Mouse (Mus musculus): ENCODE measurements at regions not wholly inside any gene's neighbourhood (a gene's known extent, or its start where the extent isn't known, plus 50 kb on each side); places are given as distances from the start of the nearest gene placed in this dataset.

DNA sequence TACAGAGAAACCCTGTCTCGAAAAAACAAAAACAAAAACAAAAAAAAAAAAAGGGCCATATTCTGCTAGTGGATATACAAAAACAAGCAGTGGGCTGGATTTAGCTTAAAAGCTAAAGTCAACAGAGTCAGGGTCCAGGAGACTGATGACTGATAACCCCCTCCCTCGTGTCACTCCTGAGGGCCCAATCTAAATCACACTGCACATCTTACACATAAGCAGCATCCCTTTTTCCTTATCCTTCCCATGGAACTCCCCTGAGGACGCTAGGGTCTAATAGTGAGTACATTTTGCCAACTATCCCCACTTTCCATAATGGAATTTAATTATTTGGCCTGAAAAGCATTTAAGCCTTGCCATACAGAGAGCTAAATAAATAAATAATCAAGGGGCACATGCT lies 150.3 kb upstream of the Clint1 start:
- H3K27me3 ChIP-seq (ENCODE audit: poor library complexity, severe bottlenecking) = no peaks in the 10 kb centered on the region
- no peaks in the 10 kb centered on the region for H3K36me3 ChIP-seq (replicated peaks)
- H3K4me1 ChIP-seq = peaks cover 8% of the 10 kb centered on the region; the same call in 1 of the 2 replicates
- H3K4me3 ChIP-seq = no peak overlapping the region
- H3K27ac ChIP-seq = no peak overlapping the region
- DNase-seq (ENCODE audit: extremely low spot score, low spot score) = no peak
- WGBS = 79% methylated on average over 3 of the region's 3 CpGs
- no peaks in the 10 kb centered on the region for H3K9me3 ChIP-seq

DNA sequence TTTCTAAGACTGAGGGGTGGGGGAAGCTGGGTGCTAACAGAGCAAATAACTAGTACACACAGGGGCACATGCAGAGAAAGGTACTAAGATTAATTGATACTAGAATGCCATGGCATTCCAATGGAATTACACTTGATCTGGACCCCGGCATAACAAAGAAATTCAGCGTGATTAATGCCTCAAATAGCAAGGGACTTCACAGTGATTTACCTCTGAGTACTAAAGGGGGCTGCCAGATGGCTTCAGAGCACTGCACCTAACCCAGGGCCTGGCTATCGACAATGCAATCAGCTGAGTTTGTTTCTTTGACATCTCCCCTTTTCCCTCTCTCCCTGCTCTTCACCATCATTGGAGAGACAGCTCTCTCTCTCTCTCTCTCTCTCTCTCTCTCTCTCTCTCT lies 148.9 kb upstream of the Clint1 start:
- no peak overlapping the region for H3K27ac ChIP-seq
- no peak for DNase-seq (ENCODE audit: extremely low spot score, low spot score)
- WGBS = 79% methylated on average over 3 of the region's 3 CpGs

DNA sequence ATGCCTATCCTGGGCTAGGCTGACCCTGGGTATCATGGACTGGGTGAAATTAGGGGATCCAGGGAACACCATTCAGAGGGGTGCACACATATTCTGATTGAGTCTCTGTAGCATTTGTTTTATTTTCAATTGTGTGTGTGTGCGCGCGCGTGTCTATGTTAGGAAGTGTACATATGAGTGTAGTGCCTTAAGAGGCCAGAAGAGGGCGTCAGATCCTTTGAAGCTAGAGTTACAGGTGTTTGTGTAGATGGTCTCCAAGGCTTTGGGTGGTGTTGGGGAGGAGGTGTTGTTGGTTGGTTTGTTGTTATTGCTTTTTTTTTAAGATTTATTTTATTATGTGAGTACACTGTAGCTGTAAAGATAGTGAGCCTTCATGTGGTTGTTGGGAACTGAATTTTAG lies 147.4 kb upstream of the Clint1 start:
- Histone ChIP-seq H3K36me3 (replicated peaks) (no peaks in the 10 kb centered on the region), H3K27me3 (ENCODE audit: poor library complexity, severe bottlenecking) (no peaks in the 10 kb centered on the region), H3K4me1 (peaks cover 6% of the 10 kb centered on the region; the same call in 1 of the 2 replicates), H3K4me3 (no peak overlapping the region), H3K9me3 (no peaks in the 10 kb centered on the region), H3K27ac (no peak overlapping the region)
- no peak for DNase-seq (ENCODE audit: extremely low spot score, low spot score)
- 71% methylated on average over 5 of the region's 5 CpGs for WGBS

More for the DNA sequence above, 148.9 kb upstream of the Clint1 start:
- H3K27me3 ChIP-seq (ENCODE audit: poor library complexity, severe bottlenecking) = no peaks in the 10 kb centered on the region
- H3K9me3 ChIP-seq = no peaks in the 10 kb centered on the region
- no peak overlapping the region for H3K4me3 ChIP-seq
- H3K4me1 ChIP-seq = peaks cover 6% of the 10 kb centered on the region; the same call in 1 of the 2 replicates
- H3K36me3 ChIP-seq (replicated peaks) = no peaks in the 10 kb centered on the region

GRCm38 (mm10) chr11:45718630-45719029 lies 133.2 kb upstream of the Clint1 start:
- H3K36me3 ChIP-seq (replicated peaks) = no peaks in the 10 kb centered on the region
- no peak for DNase-seq (ENCODE audit: extremely low spot score, low spot score)
- H3K27ac ChIP-seq = no peak overlapping the region
- 84% methylated on average over 2 of the region's 2 CpGs for WGBS
- H3K4me3 ChIP-seq = no peak overlapping the region
- no peaks in the 10 kb centered on the region for H3K9me3 ChIP-seq
- no peaks in the 10 kb centered on the region for H3K4me1 ChIP-seq
- H3K27me3 ChIP-seq (ENCODE audit: poor library complexity, severe bottlenecking) = no peaks in the 10 kb centered on the region

DNA sequence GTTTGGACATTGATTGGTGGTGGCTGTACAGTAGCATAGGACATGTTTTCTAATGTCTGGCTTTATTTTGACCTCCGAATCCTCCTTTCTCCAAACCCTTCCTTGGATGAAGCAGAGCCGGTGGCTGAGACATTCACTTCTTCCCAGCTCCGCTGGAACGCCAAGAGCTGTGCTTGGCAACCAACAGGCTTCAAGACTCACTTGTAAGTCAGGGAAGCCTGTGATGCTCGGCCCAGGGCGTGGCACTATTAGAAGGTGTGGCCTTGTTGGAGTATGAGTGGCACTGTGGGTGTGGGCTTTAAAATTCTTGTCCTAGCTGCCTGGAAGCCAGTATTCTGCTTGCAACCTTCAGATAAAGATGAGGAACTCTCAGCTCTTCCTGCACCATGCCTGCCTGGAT lies 132.0 kb upstream of the Clint1 start:
- WGBS = 92% methylated on average over 6 of the region's 6 CpGs

GRCm38 (mm10) chr11:45736561-45736960 lies 115.3 kb upstream of the Clint1 start:
- no peaks in the 10 kb centered on the region for H3K36me3 ChIP-seq (replicated peaks)
- H3K9me3 ChIP-seq = no peaks in the 10 kb centered on the region
- no peak overlapping the region for H3K4me3 ChIP-seq
- peaks cover 12% of the 10 kb centered on the region for H3K4me1 ChIP-seq
- H3K27me3 ChIP-seq (ENCODE audit: poor library complexity, severe bottlenecking) = 0 out of 2 replicates have a peak, but pooled peaks cover 4% of the 10 kb centered on the region
- H3K27ac ChIP-seq = no peak overlapping the region
- 54% methylated on average over 3 of the region's 3 CpGs for WGBS
- DNase-seq (ENCODE audit: extremely low spot score, low spot score) = no peak

More for the DNA sequence above, 132.0 kb upstream of the Clint1 start:
- no peaks in the 10 kb centered on the region for H3K27me3 ChIP-seq (ENCODE audit: poor library complexity, severe bottlenecking)
- no peak overlapping the region for H3K27ac ChIP-seq
- DNase-seq (ENCODE audit: extremely low spot score, low spot score) = no peak
- no peaks in the 10 kb centered on the region for H3K9me3 ChIP-seq
- no peaks in the 10 kb centered on the region for H3K4me1 ChIP-seq
- no peaks in the 10 kb centered on the region for H3K36me3 ChIP-seq (replicated peaks)
- H3K4me3 ChIP-seq = no peak overlapping the region

DNA sequence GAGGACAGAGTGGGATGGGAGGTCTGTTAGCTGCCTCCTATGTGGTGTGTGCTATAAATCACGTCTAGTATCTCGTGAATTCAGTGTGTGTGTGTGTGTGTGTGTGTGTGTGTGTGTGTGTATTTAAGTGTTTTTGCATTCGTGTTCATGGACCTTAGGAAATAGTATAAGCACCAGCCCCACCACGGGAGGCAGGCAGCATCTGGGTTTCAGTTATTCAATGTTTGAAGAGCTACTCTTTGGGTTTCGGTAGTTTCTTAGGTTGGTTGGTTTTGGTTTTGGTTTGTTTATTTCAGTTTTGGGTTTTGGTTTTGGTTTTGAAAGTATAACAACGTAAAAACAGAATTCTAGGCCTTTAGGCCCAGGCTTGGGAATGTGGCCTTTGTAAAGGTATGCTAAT lies 113.5 kb upstream of the Clint1 start:
- Histone ChIP-seq H3K27ac (no peak overlapping the region), H3K27me3 (ENCODE audit: poor library complexity, severe bottlenecking) (0 out of 2 replicates have a peak, but pooled peaks cover 4% of the 10 kb centered on the region), H3K4me3 (no peak overlapping the region), H3K9me3 (no peaks in the 10 kb centered on the region), H3K36me3 (replicated peaks) (no peaks in the 10 kb centered on the region), H3K4me1 (peaks cover 12% of the 10 kb centered on the region)
- 84% methylated on average over 6 of the region's 6 CpGs for WGBS
- no peak for DNase-seq (ENCODE audit: extremely low spot score, low spot score)

GRCm38 (mm10) chr11:45745941-45746340 lies 105.9 kb upstream of the Clint1 start:
- no peak for DNase-seq (ENCODE audit: extremely low spot score, low spot score)
- Histone ChIP-seq H3K36me3 (replicated peaks) (no peaks in the 10 kb centered on the region), H3K4me3 (no peak overlapping the region), H3K27ac (no peak overlapping the region), H3K27me3 (ENCODE audit: poor library complexity, severe bottlenecking) (no peaks in the 10 kb centered on the region), H3K4me1 (no peaks in the 10 kb centered on the region), H3K9me3 (peaks cover 5% of the 10 kb centered on the region; the same call in 1 of the 2 replicates)
- WGBS = 97% methylated on average over 2 of the region's 2 CpGs

GRCm38 (mm10) chr11:45750249-45750648 lies 101.6 kb upstream of the Clint1 start:
- Histone ChIP-seq H3K27me3 (ENCODE audit: poor library complexity, severe bottlenecking) (no peaks in the 10 kb centered on the region), H3K36me3 (replicated peaks) (no peaks in the 10 kb centered on the region), H3K4me1 (no peaks in the 10 kb centered on the region), H3K9me3 (no peaks in the 10 kb centered on the region), H3K4me3 (no peak overlapping the region), H3K27ac (no peak overlapping the region)
- no peak for DNase-seq (ENCODE audit: extremely low spot score, low spot score)
- 79% methylated on average over 2 of the region's 2 CpGs for WGBS

DNA sequence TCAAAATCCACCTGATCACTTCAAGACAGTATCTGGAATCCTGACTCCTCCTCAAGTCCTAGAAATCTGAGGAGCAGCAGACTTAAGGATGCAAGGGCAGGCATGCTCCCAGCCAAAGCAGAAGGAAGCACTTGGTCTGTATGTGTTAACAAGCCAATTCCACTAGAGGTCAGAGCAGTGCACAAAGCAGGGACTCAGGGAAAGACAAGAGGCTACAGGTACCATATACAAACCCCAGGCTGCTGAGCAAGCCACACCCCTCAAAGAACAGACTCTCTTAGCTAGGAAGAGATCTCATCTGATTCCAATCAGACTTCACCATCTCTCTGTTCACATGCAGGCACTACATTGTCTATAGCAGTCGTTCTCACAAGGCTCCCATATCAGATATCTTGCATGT lies 99.6 kb upstream of the Clint1 start:
- Histone ChIP-seq H3K4me3 (no peak overlapping the region), H3K4me1 (no peaks in the 10 kb centered on the region), H3K27me3 (ENCODE audit: poor library complexity, severe bottlenecking) (no peaks in the 10 kb centered on the region), H3K36me3 (replicated peaks) (no peaks in the 10 kb centered on the region), H3K27ac (no peak overlapping the region), H3K9me3 (no peaks in the 10 kb centered on the region)
- peak; percentile 31 for DNase-seq (ENCODE audit: extremely low spot score, low spot score)
- WGBS = 51% methylated on average over 1 of the region's 1 CpGs

DNA sequence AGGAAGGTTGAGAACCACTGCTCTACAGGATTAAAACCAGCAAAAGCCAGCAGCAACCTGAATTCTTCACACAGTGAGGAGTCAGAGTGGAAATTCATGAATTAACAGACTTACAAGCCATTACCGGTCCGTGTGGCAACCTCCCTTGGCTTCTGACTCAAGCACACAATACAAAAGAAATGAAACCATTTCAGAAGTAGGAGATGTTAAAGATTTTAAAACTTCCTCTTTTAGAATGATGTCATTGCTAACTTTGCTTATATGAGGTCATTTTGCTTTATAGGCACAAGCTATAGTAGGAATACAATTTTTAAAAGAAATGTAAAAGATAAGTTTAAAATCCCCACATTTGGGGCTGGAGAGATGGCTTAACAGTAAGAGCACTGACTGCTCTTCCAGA lies 99.1 kb upstream of the Clint1 start:
- no peaks in the 10 kb centered on the region for H3K4me1 ChIP-seq
- H3K36me3 ChIP-seq (replicated peaks) = no peaks in the 10 kb centered on the region
- H3K27ac ChIP-seq = no peak overlapping the region
- WGBS = 79% methylated on average over 2 of the region's 2 CpGs
- no peak overlapping the region for H3K4me3 ChIP-seq
- DNase-seq (ENCODE audit: extremely low spot score, low spot score) = no peak
- no peaks in the 10 kb centered on the region for H3K9me3 ChIP-seq
- H3K27me3 ChIP-seq (ENCODE audit: poor library complexity, severe bottlenecking) = no peaks in the 10 kb centered on the region

GRCm38 (mm10) chr11:45767081-45767480 lies 84.8 kb upstream of the Clint1 start:
- WGBS = 82% methylated on average over 4 of the region's 4 CpGs

DNA sequence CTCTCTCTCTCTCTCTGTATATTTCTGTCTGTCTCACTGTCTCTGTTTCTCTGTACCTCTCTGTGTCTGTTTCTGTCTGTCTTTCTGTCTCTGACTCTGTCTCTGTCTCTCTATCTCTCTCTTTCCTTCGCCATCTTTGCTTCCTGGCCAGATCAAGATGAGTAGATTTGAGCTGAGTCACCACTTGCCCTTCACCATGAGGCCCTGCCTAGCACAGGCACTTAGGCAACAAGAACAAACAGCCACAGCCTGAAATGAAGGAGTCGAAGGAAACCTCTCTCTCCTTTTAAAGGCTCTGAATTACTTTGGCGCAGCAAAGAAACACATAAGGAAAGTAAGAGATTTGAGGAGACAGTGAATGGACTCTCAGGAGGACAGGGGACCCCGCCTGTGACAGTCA lies 69.4 kb upstream of the Clint1 start:
- H3K27ac ChIP-seq = no peak overlapping the region
- H3K27me3 ChIP-seq (ENCODE audit: poor library complexity, severe bottlenecking) = no peaks in the 10 kb centered on the region
- no peaks in the 10 kb centered on the region for H3K36me3 ChIP-seq (replicated peaks)
- H3K4me3 ChIP-seq = no peak overlapping the region
- DNase-seq (ENCODE audit: extremely low spot score, low spot score) = no peak
- no peaks in the 10 kb centered on the region for H3K9me3 ChIP-seq
- peaks cover 12% of the 10 kb centered on the region for H3K4me1 ChIP-seq
- 92% methylated on average over 4 of the region's 4 CpGs for WGBS

More at GRCm38 (mm10) chr11:45767081-45767480, 84.8 kb upstream of the Clint1 start:
- DNase-seq (ENCODE audit: extremely low spot score, low spot score) = no peak
- H3K36me3 ChIP-seq (replicated peaks) = no peaks in the 10 kb centered on the region
- H3K4me3 ChIP-seq = no peak overlapping the region
- H3K27ac ChIP-seq = no peak overlapping the region
- H3K4me1 ChIP-seq = no peaks in the 10 kb centered on the region
- no peaks in the 10 kb centered on the region for H3K9me3 ChIP-seq
- no peaks in the 10 kb centered on the region for H3K27me3 ChIP-seq (ENCODE audit: poor library complexity, severe bottlenecking)

GRCm38 (mm10) chr11:45785806-45786205 lies 66.0 kb upstream of the Clint1 start:
- no peak overlapping the region for H3K27ac ChIP-seq
- 75% methylated on average over 9 of the region's 9 CpGs for WGBS
- DNase-seq (ENCODE audit: extremely low spot score, low spot score) = no peak
- no peak overlapping the region for H3K4me3 ChIP-seq
- no peaks in the 10 kb centered on the region for H3K27me3 ChIP-seq (ENCODE audit: poor library complexity, severe bottlenecking)
- peaks cover 25% of the 10 kb centered on the region for H3K4me1 ChIP-seq
- H3K36me3 ChIP-seq (replicated peaks) = no peaks in the 10 kb centered on the region
- peaks cover 7% of the 10 kb centered on the region; the same call in 1 of the 2 replicates for H3K9me3 ChIP-seq

Measured in forebrain, embryonic 10.5 days (tissue).